Mouse (Mus musculus): Measurements from ENCODE around the gene Fmnl2. TPM values are rescaled to one million over a fixed set of nuclear protein-coding genes. Genes with fewer than 3 reads are reported as not detected.

Fmnl2 gene
- total and polyA plus RNA-seq, 2 experiments, result 0.94 to 4.4 TPM

GRCm38 (mm10) chr2:52875801-52876200 lies 18.1 kb downstream of the Fmnl2 start:
- no peak for DNase-seq (ENCODE audit: extremely low read depth, low read depth, low spot score)
- Histone ChIP-seq H3K79me2 (ENCODE audit: control insufficient read depth, insufficient read depth, low read length) (peaks cover 2% of the 10 kb centered on the region; the same call in 1 of the 2 replicates), H3K36me3 (ENCODE audit: control insufficient read depth, insufficient read depth, low read length) (no peaks in the 10 kb centered on the region), H3K27me3 (ENCODE audit: control insufficient read depth, insufficient read depth, low read length) (no peaks in the 10 kb centered on the region), H3K27ac (replicated peaks; ENCODE audit: insufficient read depth, low read depth, low read length) (no peak overlapping the region), H3K4me3 (ENCODE audit: insufficient read depth, low read depth, low read length) (no peak overlapping the region), H3K4me1 (ENCODE audit: control insufficient read depth, insufficient read depth, low read length) (peaks cover 2% of the 10 kb centered on the region; the same call in 1 of the 2 replicates), H3K9ac (ENCODE audit: low read depth, low read length) (no peak overlapping the region)
- TF ChIP-seq POLR2A (IDR thresholded peaks at IDR 0.05; ENCODE audit: extremely low read depth, insufficient read depth, low read length), result no peak
- no peak for TF ChIP-seq CTCF (IDR thresholded peaks at IDR 0.05; ENCODE audit: low read depth, low read length)
- 87% methylated on average over 9 of the region's 9 CpGs for WGBS

GRCm38 (mm10) chr2:52883401-52883800 lies 25.7 kb downstream of the Fmnl2 start:
- no peak overlapping the region for H3K9ac ChIP-seq (ENCODE audit: low read depth, low read length)
- H3K4me3 ChIP-seq (ENCODE audit: insufficient read depth, low read depth, low read length), result no peak overlapping the region
- no peaks in the 10 kb centered on the region for H3K36me3 ChIP-seq (ENCODE audit: control insufficient read depth, insufficient read depth, low read length)
- H3K27ac ChIP-seq (replicated peaks; ENCODE audit: insufficient read depth, low read depth, low read length), result no peak overlapping the region
- H3K79me2 ChIP-seq (ENCODE audit: control insufficient read depth, insufficient read depth, low read length), result peaks cover 8% of the 10 kb centered on the region; the same call in 1 of the 2 replicates
- 92% methylated on average over 2 of the region's 2 CpGs for WGBS
- H3K4me1 ChIP-seq (ENCODE audit: control insufficient read depth, insufficient read depth, low read length), result peaks cover 2% of the 10 kb centered on the region; the same call in 1 of the 2 replicates
- no peak for DNase-seq (ENCODE audit: extremely low read depth, low read depth, low spot score)
- no peak for TF ChIP-seq POLR2A (IDR thresholded peaks at IDR 0.05; ENCODE audit: extremely low read depth, insufficient read depth, low read length)
- no peak for TF ChIP-seq CTCF (IDR thresholded peaks at IDR 0.05; ENCODE audit: low read depth, low read length)
- H3K27me3 ChIP-seq (ENCODE audit: control insufficient read depth, insufficient read depth, low read length), result no peaks in the 10 kb centered on the region

- TF ChIP-seq CTCF (IDR thresholded peaks at IDR 0.05; ENCODE audit: low read depth, low read length), result no peak
- TF ChIP-seq POLR2A (IDR thresholded peaks at IDR 0.05; ENCODE audit: extremely low read depth, insufficient read depth, low read length), result no peak
- Histone ChIP-seq H3K27me3 (ENCODE audit: control insufficient read depth, insufficient read depth, low read length) (no peaks in the 10 kb centered on the region), H3K36me3 (ENCODE audit: control insufficient read depth, insufficient read depth, low read length) (no peaks in the 10 kb centered on the region), H3K4me3 (ENCODE audit: insufficient read depth, low read depth, low read length) (no peak overlapping the region), H3K9ac (ENCODE audit: low read depth, low read length) (no peak overlapping the region), H3K4me1 (ENCODE audit: control insufficient read depth, insufficient read depth, low read length) (peaks cover 2% of the 10 kb centered on the region; the same call in 1 of the 2 replicates), H3K27ac (replicated peaks; ENCODE audit: insufficient read depth, low read depth, low read length) (no peak overlapping the region), H3K79me2 (ENCODE audit: control insufficient read depth, insufficient read depth, low read length) (peaks cover 8% of the 10 kb centered on the region; the same call in 1 of the 2 replicates)
- DNase-seq (ENCODE audit: extremely low read depth, low read depth, low spot score), result peak; percentile 41
- WGBS, result 88% methylated on average over 4 of the region's 4 CpGs
Measured at GRCm38 (mm10) chr2:52884082-52884481, 26.4 kb downstream of the Fmnl2 start.

- no peak overlapping the region for H3K27ac ChIP-seq (replicated peaks; ENCODE audit: insufficient read depth, low read depth, low read length)
- peaks cover 8% of the 10 kb centered on the region; the same call in 1 of the 2 replicates for H3K79me2 ChIP-seq (ENCODE audit: control insufficient read depth, insufficient read depth, low read length)
- TF ChIP-seq POLR2A (IDR thresholded peaks at IDR 0.05; ENCODE audit: extremely low read depth, insufficient read depth, low read length) (no peak), CTCF (IDR thresholded peaks at IDR 0.05; ENCODE audit: low read depth, low read length) (no peak)
- no peak overlapping the region for H3K4me3 ChIP-seq (ENCODE audit: insufficient read depth, low read depth, low read length)
- no peaks in the 10 kb centered on the region for H3K36me3 ChIP-seq (ENCODE audit: control insufficient read depth, insufficient read depth, low read length)
- no peak overlapping the region for H3K9ac ChIP-seq (ENCODE audit: low read depth, low read length)
- peaks cover 2% of the 10 kb centered on the region; the same call in 1 of the 2 replicates for H3K4me1 ChIP-seq (ENCODE audit: control insufficient read depth, insufficient read depth, low read length)
- no peaks in the 10 kb centered on the region for H3K27me3 ChIP-seq (ENCODE audit: control insufficient read depth, insufficient read depth, low read length)
- WGBS, result 41% methylated on average over 3 of the region's 3 CpGs
- DNase-seq (ENCODE audit: extremely low read depth, low read depth, low spot score), result no peak
Measured at GRCm38 (mm10) chr2:52885071-52885470, 27.4 kb downstream of the Fmnl2 start.

- DNase-seq (ENCODE audit: extremely low read depth, low read depth, low spot score), result no peak
- WGBS, result 69% methylated on average over 2 of the region's 2 CpGs
- TF ChIP-seq POLR2A (IDR thresholded peaks at IDR 0.05; ENCODE audit: extremely low read depth, insufficient read depth, low read length), result no peak
- TF ChIP-seq CTCF (IDR thresholded peaks at IDR 0.05; ENCODE audit: low read depth, low read length), result no peak
- Histone ChIP-seq H3K36me3 (ENCODE audit: control insufficient read depth, insufficient read depth, low read length) (no peaks in the 10 kb centered on the region), H3K4me3 (ENCODE audit: insufficient read depth, low read depth, low read length) (no peak overlapping the region), H3K79me2 (ENCODE audit: control insufficient read depth, insufficient read depth, low read length) (peaks cover 3% of the 10 kb centered on the region; the same call in 1 of the 2 replicates), H3K9ac (ENCODE audit: low read depth, low read length) (no peak overlapping the region), H3K27ac (replicated peaks; ENCODE audit: insufficient read depth, low read depth, low read length) (no peak overlapping the region), H3K27me3 (ENCODE audit: control insufficient read depth, insufficient read depth, low read length) (no peaks in the 10 kb centered on the region), H3K4me1 (ENCODE audit: control insufficient read depth, insufficient read depth, low read length) (peaks cover 2% of the 10 kb centered on the region; the same call in 1 of the 2 replicates)
Measured at GRCm38 (mm10) chr2:52887281-52887680, 29.6 kb downstream of the Fmnl2 start.

GRCm38 (mm10) chr2:52891115-52891514 lies 33.5 kb downstream of the Fmnl2 start:
- no peaks in the 10 kb centered on the region for H3K36me3 ChIP-seq (ENCODE audit: control insufficient read depth, insufficient read depth, low read length)
- no peak for DNase-seq (ENCODE audit: extremely low read depth, low read depth, low spot score)
- H3K9ac ChIP-seq (ENCODE audit: low read depth, low read length), result no peak overlapping the region
- no peaks in the 10 kb centered on the region for H3K27me3 ChIP-seq (ENCODE audit: control insufficient read depth, insufficient read depth, low read length)
- H3K79me2 ChIP-seq (ENCODE audit: control insufficient read depth, insufficient read depth, low read length), result no peaks in the 10 kb centered on the region
- TF ChIP-seq POLR2A (IDR thresholded peaks at IDR 0.05; ENCODE audit: extremely low read depth, insufficient read depth, low read length) (no peak), CTCF (IDR thresholded peaks at IDR 0.05; ENCODE audit: low read depth, low read length) (no peak)
- no peak overlapping the region for H3K27ac ChIP-seq (replicated peaks; ENCODE audit: insufficient read depth, low read depth, low read length)
- no peak overlapping the region for H3K4me3 ChIP-seq (ENCODE audit: insufficient read depth, low read depth, low read length)
- peaks cover 3% of the 10 kb centered on the region for H3K4me1 ChIP-seq (ENCODE audit: control insufficient read depth, insufficient read depth, low read length)
- WGBS, result 85% methylated on average over 8 of the region's 8 CpGs

Measured in liver, adult 2 months (tissue).